Mouse (Mus musculus): Measurements from ENCODE around the gene Stac3. TPM values are rescaled to one million over a fixed set of nuclear protein-coding genes. Genes with fewer than 3 reads are reported as not detected.

The Stac3 gene
- polyA plus RNA-seq, 1 experiment from 2014 or later, result 0.59 TPM

DNA sequence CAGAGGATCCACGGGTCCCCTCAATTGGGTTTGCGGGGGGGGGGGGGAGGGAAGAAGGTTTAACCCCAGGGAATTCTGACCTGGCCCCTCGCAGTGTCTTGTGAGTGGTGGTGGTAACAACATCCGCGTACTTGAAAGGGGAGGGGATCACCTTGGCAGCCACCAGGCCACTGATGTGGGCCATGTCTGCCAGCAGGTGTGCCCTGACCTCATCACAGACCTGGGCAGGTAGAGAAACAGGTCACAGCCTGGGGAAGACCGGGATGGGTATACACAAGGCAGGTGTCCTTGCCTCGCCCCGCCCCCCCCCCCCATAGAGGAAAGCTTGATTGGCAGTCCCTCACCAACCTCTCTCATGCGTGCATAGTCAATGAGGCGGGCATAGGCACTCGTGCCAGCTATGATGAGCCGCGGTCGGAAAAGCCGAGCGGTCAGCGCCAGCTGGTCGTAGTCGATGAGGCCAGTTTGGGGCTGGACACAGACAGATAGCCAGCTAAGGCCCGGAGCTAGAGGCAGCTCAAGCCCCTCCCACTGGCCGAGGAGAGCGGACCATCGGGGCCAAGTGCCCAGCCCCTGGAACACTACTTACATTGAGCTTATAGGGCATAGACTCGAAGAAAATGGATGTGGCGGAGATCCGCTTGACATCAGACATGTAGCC lies 17.7 kb downstream of the Stac3 start:
- ATAC-seq (ENCODE audit: low read depth), result no peak
- no peak overlapping the region for H3K27ac ChIP-seq (ENCODE audit: low read length)
- no peak overlapping the region for H3K4me2 ChIP-seq (ENCODE audit: low read depth, low read length)
- H3K4me1 ChIP-seq (ENCODE audit: control insufficient read depth, low read depth, low read length), result peaks cover 52% of the 10 kb centered on the region
- H3K36me3 ChIP-seq (ENCODE audit: control insufficient read depth, insufficient read depth), result peaks cover 36% of the 10 kb centered on the region
- no peak overlapping the region for H3K9ac ChIP-seq (ENCODE audit: low read depth, low read length)
- no peak overlapping the region for H3K4me3 ChIP-seq (ENCODE audit: low read depth, low read length)
- WGBS (ENCODE audit: insufficient replicate concordance), result 91% methylated on average over 26 of the region's 26 CpGs
- H3K9me3 ChIP-seq (replicated peaks; ENCODE audit: control insufficient read depth, low read length), result no peaks in the 10 kb centered on the region
- H3K27me3 ChIP-seq (ENCODE audit: control insufficient read depth, insufficient read depth, low read depth, low read length), result peaks cover 19% of the 10 kb centered on the region

DNA sequence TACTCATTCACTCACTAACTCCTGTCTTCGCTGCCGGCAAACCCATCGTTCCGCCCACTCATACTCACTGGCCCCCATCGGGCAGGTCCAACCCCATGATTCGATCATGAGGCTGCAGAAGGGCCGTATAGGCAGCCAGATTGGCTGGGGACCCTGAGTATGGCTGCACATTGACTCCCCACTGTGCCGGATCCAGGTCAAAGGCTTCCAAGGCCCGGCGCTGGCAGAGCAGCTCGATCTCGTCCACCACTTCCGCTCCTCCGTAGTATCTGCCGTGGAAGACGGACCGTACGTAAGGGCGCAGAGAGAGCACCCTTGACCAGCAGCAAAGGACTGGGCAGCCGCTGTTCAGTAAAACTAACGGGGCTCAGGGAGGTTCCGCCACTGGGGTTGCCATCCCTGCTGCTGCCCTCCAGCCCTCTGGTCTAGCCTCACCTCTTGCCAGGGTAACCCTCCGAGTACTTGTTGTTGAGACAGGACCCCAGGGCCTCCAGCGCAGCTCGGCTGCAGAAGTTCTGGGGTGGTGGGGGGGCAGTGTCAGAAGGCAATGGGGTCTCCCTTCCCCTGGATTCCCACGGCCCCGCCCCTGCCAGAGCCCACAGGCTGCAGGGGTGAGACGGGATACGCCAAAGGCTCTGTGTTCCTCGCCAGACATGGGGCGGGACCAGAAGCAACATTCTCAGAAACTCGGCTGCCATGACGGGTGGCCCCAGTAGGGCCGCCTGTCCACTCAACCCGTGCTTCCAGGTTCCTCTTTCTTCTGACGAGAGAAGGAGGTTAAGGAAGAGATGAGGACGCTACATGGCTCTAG lies 18.6 kb downstream of the Stac3 start:
- Histone ChIP-seq H3K9me3 (replicated peaks; ENCODE audit: control insufficient read depth, low read length) (no peaks in the 10 kb centered on the region), H3K4me1 (ENCODE audit: control insufficient read depth, low read depth, low read length) (peaks cover 42% of the 10 kb centered on the region), H3K27ac (ENCODE audit: low read length) (peak overlapping the region; percentile 90), H3K27me3 (ENCODE audit: control insufficient read depth, insufficient read depth, low read depth, low read length) (peaks cover 23% of the 10 kb centered on the region), H3K4me3 (ENCODE audit: low read depth, low read length) (peak overlapping the region; percentile 72), H3K36me3 (ENCODE audit: control insufficient read depth, insufficient read depth) (peaks cover 36% of the 10 kb centered on the region), H3K9ac (ENCODE audit: low read depth, low read length) (peak overlapping the region; percentile 79), H3K4me2 (ENCODE audit: low read depth, low read length) (peak overlapping the region; percentile 80)
- ATAC-seq (ENCODE audit: low read depth), result no peak
- 85% methylated on average over 37 of the region's 37 CpGs for WGBS (ENCODE audit: insufficient replicate concordance)

DNA sequence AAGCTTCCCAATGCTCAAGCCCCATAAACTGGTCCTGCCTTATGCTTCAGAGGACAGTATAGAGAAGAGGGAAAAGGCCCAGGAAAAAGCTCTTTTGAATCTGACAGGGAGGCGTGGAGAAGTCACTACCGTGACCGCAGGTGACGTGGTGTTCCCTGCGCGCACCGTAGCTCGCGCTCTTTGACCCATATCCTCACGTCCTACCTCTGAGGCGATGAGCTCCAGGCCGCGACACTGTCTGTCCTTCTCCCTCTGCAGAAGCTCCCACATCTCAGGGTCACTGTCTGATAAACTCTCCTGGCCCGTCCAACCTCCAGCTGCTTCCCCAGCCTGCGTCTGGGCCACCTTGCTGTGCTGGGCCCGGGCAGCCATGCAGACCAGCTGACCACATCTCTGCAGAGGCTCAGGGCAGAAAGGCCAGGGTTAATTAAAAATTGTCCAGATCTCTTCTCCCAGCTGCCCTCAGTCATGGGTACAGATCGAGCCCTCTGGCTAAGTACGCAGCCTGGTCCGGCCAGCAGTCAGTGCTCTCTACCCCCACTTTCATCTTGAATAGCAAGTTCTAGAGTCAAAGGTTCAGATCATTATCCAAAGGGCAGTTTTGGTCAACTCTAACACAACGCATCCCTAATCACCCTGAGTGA lies 19.4 kb downstream of the Stac3 start:
- Histone ChIP-seq H3K4me2 (ENCODE audit: low read depth, low read length) (peak overlapping the region; percentile 80), H3K4me1 (ENCODE audit: control insufficient read depth, low read depth, low read length) (peaks cover 35% of the 10 kb centered on the region), H3K27ac (ENCODE audit: low read length) (peak overlapping the region; percentile 90), H3K4me3 (ENCODE audit: low read depth, low read length) (peak overlapping the region; percentile 72), H3K36me3 (ENCODE audit: control insufficient read depth, insufficient read depth) (peaks cover 36% of the 10 kb centered on the region), H3K9me3 (replicated peaks; ENCODE audit: control insufficient read depth, low read length) (no peaks in the 10 kb centered on the region), H3K27me3 (ENCODE audit: control insufficient read depth, insufficient read depth, low read depth, low read length) (peaks cover 26% of the 10 kb centered on the region), H3K9ac (ENCODE audit: low read depth, low read length) (peak overlapping the region; percentile 79)
- WGBS (ENCODE audit: insufficient replicate concordance), result 68% methylated on average over 20 of the region's 20 CpGs
- ATAC-seq (ENCODE audit: low read depth), result peak; percentile 17

DNA sequence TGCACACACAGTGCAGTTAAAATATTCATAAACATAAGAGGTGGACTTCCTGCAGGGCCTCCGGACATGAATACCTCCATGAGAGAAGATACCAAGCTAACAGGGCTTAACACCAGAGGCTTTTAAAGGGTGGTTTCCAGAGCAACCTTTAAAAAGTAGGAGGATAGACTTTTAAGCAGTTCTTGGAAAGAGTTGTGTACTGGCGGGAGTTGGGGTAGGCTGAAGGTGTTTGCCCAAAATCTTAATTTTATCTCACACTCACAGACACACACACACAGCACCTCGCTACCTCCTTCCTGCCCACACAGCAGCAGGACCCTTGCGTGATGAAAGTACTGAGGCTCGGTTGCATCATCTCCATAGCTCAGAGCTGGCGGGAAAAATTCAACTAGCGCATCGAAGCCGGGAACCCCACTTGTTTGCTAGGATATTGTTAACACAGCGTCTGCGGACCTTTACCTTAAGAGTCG lies 20.2 kb downstream of the Stac3 start:
- Histone ChIP-seq H3K27me3 (ENCODE audit: control insufficient read depth, insufficient read depth, low read depth, low read length) (peaks cover 34% of the 10 kb centered on the region), H3K27ac (ENCODE audit: low read length) (peak overlapping the region; percentile 90), H3K9ac (ENCODE audit: low read depth, low read length) (peak overlapping the region; percentile 79), H3K4me2 (ENCODE audit: low read depth, low read length) (peak overlapping the region; percentile 80), H3K9me3 (replicated peaks; ENCODE audit: control insufficient read depth, low read length) (no peaks in the 10 kb centered on the region), H3K4me1 (ENCODE audit: control insufficient read depth, low read depth, low read length) (peaks cover 33% of the 10 kb centered on the region), H3K4me3 (ENCODE audit: low read depth, low read length) (peak overlapping the region; percentile 72), H3K36me3 (ENCODE audit: control insufficient read depth, insufficient read depth) (peaks cover 36% of the 10 kb centered on the region)
- 2% methylated on average over 12 of the region's 12 CpGs for WGBS (ENCODE audit: insufficient replicate concordance)
- ATAC-seq (ENCODE audit: low read depth), result peak; percentile 65

DNA sequence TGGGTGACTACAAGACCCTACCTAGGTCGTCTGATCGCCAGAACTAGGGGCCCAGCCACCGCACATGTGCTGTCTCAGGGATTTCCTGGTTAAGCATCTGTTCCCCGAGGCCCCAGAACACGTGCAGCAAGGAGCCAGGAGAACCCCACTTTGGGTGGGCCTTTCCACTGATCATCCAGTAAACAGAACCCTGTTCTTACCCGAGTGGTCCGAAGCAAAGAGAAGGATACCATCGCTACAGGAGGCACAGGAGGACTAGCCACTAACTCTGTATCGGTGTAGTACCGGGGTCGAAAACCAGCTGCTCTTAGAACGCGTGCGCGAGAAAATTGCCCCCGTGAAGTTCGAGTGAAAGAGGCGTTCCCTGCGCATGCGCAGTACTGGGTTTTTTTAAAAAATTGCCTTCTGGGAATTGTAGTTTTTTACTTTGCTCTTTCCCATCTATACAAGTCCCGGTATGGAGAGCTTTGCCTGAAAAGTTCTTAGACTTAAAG lies 20.6 kb downstream of the Stac3 start, which contains the start of gene Shmt2:
Shmt2 (minus strand) TSS at position 357 of the 494 bp plus-strand sequence.
- Histone ChIP-seq H3K9me3 (replicated peaks; ENCODE audit: control insufficient read depth, low read length) (no peaks in the 10 kb centered on the region), H3K4me1 (ENCODE audit: control insufficient read depth, low read depth, low read length) (peaks cover 31% of the 10 kb centered on the region), H3K27ac (ENCODE audit: low read length) (peak within 1 kb of the TSS; percentile 90), H3K36me3 (ENCODE audit: control insufficient read depth, insufficient read depth) (peaks cover 36% of the 10 kb centered on the region), H3K4me3 (ENCODE audit: low read depth, low read length) (peak within 1 kb of the TSS; percentile 72), H3K9ac (ENCODE audit: low read depth, low read length) (peak within 1 kb of the TSS; percentile 79), H3K27me3 (ENCODE audit: control insufficient read depth, insufficient read depth, low read depth, low read length) (peaks cover 39% of the 10 kb centered on the region), H3K4me2 (ENCODE audit: low read depth, low read length) (peak within 1 kb of the TSS; percentile 80)
- under 1% methylated on average over 21 of the region's 21 CpGs for WGBS (ENCODE audit: insufficient replicate concordance)
- peak; percentile 47 for ATAC-seq (ENCODE audit: low read depth)

DNA sequence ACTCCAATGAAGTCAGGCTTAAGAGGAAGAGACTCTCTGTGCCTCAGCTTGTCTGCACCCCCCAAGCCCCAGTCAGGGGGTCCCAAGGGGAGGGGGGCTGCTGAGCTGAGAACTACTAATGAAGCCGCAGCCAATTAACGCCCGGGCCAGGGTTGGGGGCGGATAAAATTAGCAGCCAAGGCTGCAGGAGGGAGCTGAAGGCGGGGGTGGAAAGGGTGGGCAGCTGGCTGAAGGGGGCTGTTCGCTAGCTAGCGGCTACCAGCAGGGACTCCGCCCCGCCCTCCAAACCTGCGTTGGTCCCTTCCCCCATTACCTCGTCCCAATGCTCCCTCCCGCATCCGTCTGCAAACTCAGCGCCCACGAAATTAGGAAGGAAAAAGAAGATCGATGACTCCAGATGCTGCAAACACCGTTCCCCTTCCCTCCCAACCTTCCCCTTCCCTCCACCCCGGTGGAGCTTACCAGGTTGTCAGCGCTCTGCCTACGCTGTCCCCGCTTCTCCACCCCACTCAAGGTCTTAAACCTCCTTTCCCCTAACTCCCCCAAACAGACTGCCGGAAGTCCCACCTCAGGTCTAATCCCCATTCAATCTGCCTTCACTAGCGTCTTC lies 23.3 kb downstream of the Stac3 start:
- Histone ChIP-seq H3K4me3 (ENCODE audit: low read depth, low read length) (no peak overlapping the region), H3K27ac (ENCODE audit: low read length) (no peak overlapping the region), H3K9ac (ENCODE audit: low read depth, low read length) (no peak overlapping the region), H3K4me2 (ENCODE audit: low read depth, low read length) (no peak overlapping the region), H3K36me3 (ENCODE audit: control insufficient read depth, insufficient read depth) (peaks cover 10% of the 10 kb centered on the region), H3K9me3 (replicated peaks; ENCODE audit: control insufficient read depth, low read length) (no peaks in the 10 kb centered on the region), H3K4me1 (ENCODE audit: control insufficient read depth, low read depth, low read length) (peaks cover 25% of the 10 kb centered on the region), H3K27me3 (ENCODE audit: control insufficient read depth, insufficient read depth, low read depth, low read length) (peaks cover 65% of the 10 kb centered on the region)
- ATAC-seq (ENCODE audit: low read depth), result no peak
- WGBS (ENCODE audit: insufficient replicate concordance), result 6% methylated on average over 23 of the region's 23 CpGs

DNA sequence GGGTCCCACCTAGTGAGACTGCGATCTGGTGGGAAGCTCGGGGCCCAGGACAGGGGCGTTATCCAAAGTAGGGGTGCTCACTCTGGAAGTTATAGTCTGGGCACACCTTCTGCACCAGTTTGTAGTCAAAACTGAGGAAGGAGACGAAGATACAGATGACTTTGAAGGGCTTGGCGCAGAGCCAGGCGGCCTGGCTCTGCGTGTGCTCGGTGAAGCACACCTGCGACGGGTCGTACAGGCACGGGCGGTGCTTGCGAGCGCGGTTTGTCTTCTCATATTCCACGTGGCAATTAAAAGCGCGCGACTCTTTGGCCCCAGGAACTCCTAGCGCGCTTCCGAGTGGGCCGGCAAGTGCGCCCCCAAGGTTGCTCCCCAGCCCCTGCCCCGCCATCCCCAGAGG lies 24.6 kb downstream of the Stac3 start:
- no peak overlapping the region for H3K9ac ChIP-seq (ENCODE audit: low read depth, low read length)

DNA sequence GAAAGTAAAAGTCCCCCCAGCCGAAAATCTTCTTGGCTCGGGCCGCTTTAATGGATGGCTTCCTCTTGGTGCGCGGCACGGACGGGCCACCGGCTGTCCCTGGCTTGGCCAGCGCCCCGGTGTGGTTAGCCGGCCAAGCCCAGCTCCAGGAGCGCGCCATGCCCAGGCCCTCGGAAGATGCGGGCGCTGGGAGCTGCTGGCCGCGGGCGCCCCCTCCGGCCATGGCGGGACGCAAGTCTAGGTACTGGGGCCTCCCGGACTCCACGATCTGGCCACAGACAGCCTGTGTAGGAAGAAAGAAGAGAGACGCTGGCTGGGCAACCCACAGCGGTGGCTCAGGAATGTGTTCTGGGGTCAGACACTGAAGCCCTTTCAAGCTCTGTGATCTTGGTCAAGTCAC lies 25.2 kb downstream of the Stac3 start:
- H3K4me1 ChIP-seq (ENCODE audit: control insufficient read depth, low read depth, low read length), result peaks cover 11% of the 10 kb centered on the region
- H3K9me3 ChIP-seq (replicated peaks; ENCODE audit: control insufficient read depth, low read length), result no peaks in the 10 kb centered on the region
- H3K27ac ChIP-seq (ENCODE audit: low read length), result no peak overlapping the region
- H3K4me3 ChIP-seq (ENCODE audit: low read depth, low read length), result peak overlapping the region; percentile 30
- H3K36me3 ChIP-seq (ENCODE audit: control insufficient read depth, insufficient read depth), result no peaks in the 10 kb centered on the region
- under 1% methylated on average over 26 of the region's 26 CpGs for WGBS (ENCODE audit: insufficient replicate concordance)
- ATAC-seq (ENCODE audit: low read depth), result peak; percentile 19; the same call in 1 of the 2 replicates
- H3K4me2 ChIP-seq (ENCODE audit: low read depth, low read length), result peak overlapping the region; percentile 42
- peaks cover 84% of the 10 kb centered on the region for H3K27me3 ChIP-seq (ENCODE audit: control insufficient read depth, insufficient read depth, low read depth, low read length)
- no peak overlapping the region for H3K9ac ChIP-seq (ENCODE audit: low read depth, low read length)

More for the DNA sequence above, 24.6 kb downstream of the Stac3 start:
- no peaks in the 10 kb centered on the region for H3K9me3 ChIP-seq (replicated peaks; ENCODE audit: control insufficient read depth, low read length)
- WGBS (ENCODE audit: insufficient replicate concordance), result 1% methylated on average over 26 of the region's 26 CpGs
- H3K4me2 ChIP-seq (ENCODE audit: low read depth, low read length), result peak overlapping the region; percentile 42
- no peaks in the 10 kb centered on the region for H3K36me3 ChIP-seq (ENCODE audit: control insufficient read depth, insufficient read depth)
- H3K27ac ChIP-seq (ENCODE audit: low read length), result no peak overlapping the region
- H3K4me3 ChIP-seq (ENCODE audit: low read depth, low read length), result peak overlapping the region; percentile 30
- H3K27me3 ChIP-seq (ENCODE audit: control insufficient read depth, insufficient read depth, low read depth, low read length), result peaks cover 78% of the 10 kb centered on the region
- ATAC-seq (ENCODE audit: low read depth), result no peak
- peaks cover 12% of the 10 kb centered on the region for H3K4me1 ChIP-seq (ENCODE audit: control insufficient read depth, low read depth, low read length)

Data from liver, embryonic 16.5 days (tissue).